Mouse (Mus musculus): ENCODE measurements at regions not wholly inside any gene's neighbourhood (a gene's known extent, or its start where the extent isn't known, plus 50 kb on each side); places are given as distances from the start of the nearest gene placed in this dataset.

DNA sequence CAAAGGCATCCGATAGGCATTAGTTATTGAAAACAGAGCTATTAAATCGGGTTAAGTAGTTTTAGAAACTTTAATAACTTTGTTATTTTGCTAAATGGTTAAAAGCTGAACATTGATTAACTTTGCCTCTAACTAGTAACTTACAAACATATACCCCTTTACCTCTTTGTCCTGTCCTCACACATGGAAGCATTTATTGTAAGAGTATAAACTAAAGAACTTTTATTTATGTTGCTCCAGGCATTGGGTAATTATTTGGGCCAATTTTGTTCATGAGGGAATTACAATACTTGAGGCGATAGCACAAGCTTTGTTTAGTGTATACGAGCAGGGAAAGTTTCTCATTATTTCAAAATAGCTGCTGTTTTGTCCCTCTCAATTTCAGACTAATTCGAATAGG is 328.4 kb upstream of the Gm9008 start:
- 91% methylated on average over 5 of the region's 5 CpGs for WGBS
- Histone ChIP-seq H3K9me3 (ENCODE audit: control insufficient read depth, low read length) (no peaks in the 10 kb centered on the region), H3K27me3 (ENCODE audit: control insufficient read depth, insufficient read depth, low read length) (no peaks in the 10 kb centered on the region), H3K27ac (replicated peaks; ENCODE audit: low read depth, low read length) (no peak overlapping the region), H3K4me1 (ENCODE audit: control insufficient read depth, insufficient read depth, low read length) (no peaks in the 10 kb centered on the region), H3K9ac (replicated peaks; ENCODE audit: low read length) (no peak overlapping the region), H3K4me2 (ENCODE audit: low read length) (no peak overlapping the region), H3K36me3 (ENCODE audit: control insufficient read depth, insufficient read depth, low read length) (no peaks in the 10 kb centered on the region), H3K4me3 (replicated peaks; ENCODE audit: low read depth, low read length) (no peak overlapping the region)
- ATAC-seq (ENCODE audit: low FRiP score, low TSS enrichment) (no peak), DNase-seq (no peak)

DNA sequence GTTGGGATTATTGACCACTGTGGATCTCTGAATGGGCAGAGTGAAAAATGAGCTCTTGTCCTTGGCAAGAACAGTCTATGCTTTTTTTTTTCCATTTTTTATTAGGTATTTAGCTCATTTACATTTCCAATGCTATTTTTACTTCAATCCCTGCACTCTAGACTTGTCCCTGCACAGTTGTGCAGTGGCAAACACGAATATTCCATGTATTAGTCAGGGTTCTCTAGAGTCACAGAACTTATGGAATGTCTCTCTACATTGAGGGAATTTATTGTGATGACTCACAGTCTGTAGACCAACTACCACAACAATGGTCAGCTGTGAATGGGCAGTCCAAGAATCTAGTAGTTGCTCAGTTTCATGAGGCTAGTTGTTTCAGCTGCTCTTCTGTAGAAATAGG is 305.4 kb upstream of the Gm9008 start:
- Histone ChIP-seq H3K27me3 (ENCODE audit: control insufficient read depth, insufficient read depth, low read length) (no peaks in the 10 kb centered on the region), H3K9ac (replicated peaks; ENCODE audit: low read length) (no peak overlapping the region), H3K4me3 (replicated peaks; ENCODE audit: low read depth, low read length) (no peak overlapping the region), H3K4me1 (ENCODE audit: control insufficient read depth, insufficient read depth, low read length) (no peaks in the 10 kb centered on the region), H3K9me3 (ENCODE audit: control insufficient read depth, low read length) (no peaks in the 10 kb centered on the region), H3K4me2 (ENCODE audit: low read length) (no peak overlapping the region), H3K36me3 (ENCODE audit: control insufficient read depth, insufficient read depth, low read length) (no peaks in the 10 kb centered on the region), H3K27ac (replicated peaks; ENCODE audit: low read depth, low read length) (no peak overlapping the region)
- ATAC-seq (ENCODE audit: low FRiP score, low TSS enrichment) (no peak), DNase-seq (no peak)
- WGBS = 46% methylated on average over 1 of the region's 1 CpGs

DNA sequence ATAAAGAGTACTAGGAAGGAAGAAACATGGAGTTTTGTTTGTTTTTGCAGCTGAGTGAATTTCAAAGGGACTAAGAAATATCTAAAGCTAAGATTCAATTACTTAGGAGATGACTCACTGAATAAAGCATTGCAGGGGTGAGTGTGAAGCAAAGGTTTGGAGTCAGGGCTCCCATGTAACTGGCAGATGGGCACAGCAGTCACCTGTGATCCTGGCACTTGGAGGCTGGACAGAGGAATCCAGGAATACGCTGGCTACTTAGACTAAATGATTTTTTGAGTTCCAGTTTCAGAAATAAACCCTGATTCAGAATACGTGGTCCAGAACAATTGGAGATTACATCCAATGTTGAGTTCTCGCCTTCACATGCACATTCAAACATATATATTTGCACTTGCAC is 282.6 kb upstream of the Gm9008 start:
- no peak overlapping the region for H3K4me3 ChIP-seq (replicated peaks; ENCODE audit: low read depth, low read length)
- H3K4me2 ChIP-seq (ENCODE audit: low read length) = no peak overlapping the region
- ATAC-seq (ENCODE audit: low FRiP score, low TSS enrichment) (no peak), DNase-seq (no peak)
- no peak overlapping the region for H3K9ac ChIP-seq (replicated peaks; ENCODE audit: low read length)
- no peaks in the 10 kb centered on the region for H3K27me3 ChIP-seq (ENCODE audit: control insufficient read depth, insufficient read depth, low read length)
- no peaks in the 10 kb centered on the region for H3K9me3 ChIP-seq (ENCODE audit: control insufficient read depth, low read length)
- no peaks in the 10 kb centered on the region for H3K36me3 ChIP-seq (ENCODE audit: control insufficient read depth, insufficient read depth, low read length)
- no peaks in the 10 kb centered on the region for H3K4me1 ChIP-seq (ENCODE audit: control insufficient read depth, insufficient read depth, low read length)
- WGBS = 90% methylated on average over 3 of the region's 3 CpGs
- H3K27ac ChIP-seq (replicated peaks; ENCODE audit: low read depth, low read length) = no peak overlapping the region

DNA sequence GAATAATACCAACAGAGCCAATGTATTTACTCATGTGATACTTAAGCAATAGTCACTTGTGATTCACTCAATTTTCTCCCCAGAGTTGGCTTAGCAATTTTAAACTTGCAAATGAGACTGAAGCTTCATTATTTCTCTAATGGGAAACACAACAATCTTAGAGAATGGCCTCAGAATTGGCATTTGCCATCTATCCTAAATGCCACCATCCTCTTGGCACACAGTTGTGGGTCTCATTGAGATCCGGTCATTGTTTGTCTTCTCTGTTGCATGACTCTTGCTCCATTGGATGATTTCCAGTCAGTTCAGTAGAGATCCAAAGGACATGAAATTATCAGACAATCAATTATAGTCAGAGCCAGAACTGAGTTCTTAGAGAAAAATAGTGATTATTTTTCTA is 280.6 kb upstream of the Gm9008 start:
- H3K27me3 ChIP-seq (ENCODE audit: control insufficient read depth, insufficient read depth, low read length) = no peaks in the 10 kb centered on the region
- no peaks in the 10 kb centered on the region for H3K9me3 ChIP-seq (ENCODE audit: control insufficient read depth, low read length)
- no peak for DNase-seq
- 91% methylated on average over 1 of the region's 1 CpGs for WGBS
- H3K36me3 ChIP-seq (ENCODE audit: control insufficient read depth, insufficient read depth, low read length) = no peaks in the 10 kb centered on the region
- no peak overlapping the region for H3K27ac ChIP-seq (replicated peaks; ENCODE audit: low read depth, low read length)
- H3K4me3 ChIP-seq (replicated peaks; ENCODE audit: low read depth, low read length) = no peak overlapping the region
- H3K4me1 ChIP-seq (ENCODE audit: control insufficient read depth, insufficient read depth, low read length) = no peaks in the 10 kb centered on the region
- no peak overlapping the region for H3K4me2 ChIP-seq (ENCODE audit: low read length)
- no peak for ATAC-seq (ENCODE audit: low FRiP score, low TSS enrichment)
- no peak overlapping the region for H3K9ac ChIP-seq (replicated peaks; ENCODE audit: low read length)

DNA sequence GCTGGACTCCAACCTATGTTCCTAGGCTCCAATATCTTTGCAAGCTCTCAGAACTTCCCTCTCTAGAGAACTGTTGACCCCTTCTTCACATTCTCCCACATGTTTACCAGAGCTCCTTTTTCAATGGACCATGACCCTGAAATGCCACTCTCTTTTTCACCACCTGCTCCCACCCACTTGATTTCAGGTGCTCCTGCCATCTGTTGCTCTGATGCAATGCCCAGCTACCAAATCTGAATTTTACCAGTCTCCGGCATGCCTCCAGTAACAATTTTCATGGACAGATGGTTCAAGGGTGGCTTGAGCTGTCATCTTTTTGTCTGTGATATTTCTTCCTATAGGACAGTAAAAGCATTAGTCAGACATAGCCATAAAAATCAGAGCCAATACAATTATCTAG is 279.5 kb upstream of the Gm9008 start:
- no peak overlapping the region for H3K27ac ChIP-seq (replicated peaks; ENCODE audit: low read depth, low read length)
- no peak for DNase-seq
- WGBS = 92% methylated on average over 1 of the region's 1 CpGs
- ATAC-seq (ENCODE audit: low FRiP score, low TSS enrichment) = no peak
- no peaks in the 10 kb centered on the region for H3K27me3 ChIP-seq (ENCODE audit: control insufficient read depth, insufficient read depth, low read length)
- H3K4me2 ChIP-seq (ENCODE audit: low read length) = no peak overlapping the region
- H3K4me1 ChIP-seq (ENCODE audit: control insufficient read depth, insufficient read depth, low read length) = no peaks in the 10 kb centered on the region
- H3K36me3 ChIP-seq (ENCODE audit: control insufficient read depth, insufficient read depth, low read length) = no peaks in the 10 kb centered on the region
- H3K9ac ChIP-seq (replicated peaks; ENCODE audit: low read length) = no peak overlapping the region
- H3K9me3 ChIP-seq (ENCODE audit: control insufficient read depth, low read length) = no peaks in the 10 kb centered on the region
- H3K4me3 ChIP-seq (replicated peaks; ENCODE audit: low read depth, low read length) = no peak overlapping the region

DNA sequence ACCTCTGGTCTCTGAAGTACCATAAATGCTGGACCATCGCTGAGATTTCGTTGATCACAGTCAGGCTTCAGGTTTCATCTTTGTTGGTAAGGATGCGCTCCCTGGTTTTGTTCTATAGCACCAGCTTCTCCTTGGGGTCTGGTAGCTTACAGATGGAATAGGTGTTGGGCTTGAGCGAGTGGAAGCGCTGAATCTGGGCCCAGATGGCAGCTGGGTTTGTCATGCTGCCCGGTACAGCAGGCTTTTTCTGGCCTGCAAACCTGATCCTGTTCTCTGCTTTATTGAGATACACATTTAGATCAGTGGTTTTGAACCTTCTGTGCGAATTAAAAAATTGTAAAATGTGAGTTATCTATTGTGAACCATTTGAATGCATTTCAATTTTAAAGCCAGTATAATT is 266.3 kb upstream of the Gm9008 start:
- DNase-seq = no peak

DNA sequence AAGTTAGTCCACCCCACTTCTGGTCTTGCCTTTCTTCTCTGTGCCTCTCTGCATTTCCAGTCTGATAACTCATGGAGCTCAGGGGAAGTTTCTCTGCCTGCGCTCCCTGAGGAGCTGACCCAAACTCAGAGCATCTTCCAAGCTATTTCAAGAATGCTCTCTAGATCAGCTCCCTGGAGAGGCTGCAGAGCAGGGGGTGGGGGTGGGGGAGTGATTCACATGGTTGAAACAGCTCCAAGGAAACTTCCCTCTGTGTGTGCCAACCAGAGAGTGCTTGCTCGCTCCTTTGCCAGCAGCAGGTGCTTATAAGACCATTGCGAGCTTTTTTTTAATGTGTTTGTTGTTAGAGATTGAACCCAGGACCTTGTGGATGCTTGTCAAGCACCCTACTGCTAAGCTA is 257.3 kb upstream of the Gm9008 start:
- Histone ChIP-seq H3K27me3 (ENCODE audit: control insufficient read depth, insufficient read depth, low read length) (no peaks in the 10 kb centered on the region), H3K9me3 (ENCODE audit: control insufficient read depth, low read length) (no peaks in the 10 kb centered on the region), H3K9ac (replicated peaks; ENCODE audit: low read length) (no peak overlapping the region), H3K36me3 (ENCODE audit: control insufficient read depth, insufficient read depth, low read length) (no peaks in the 10 kb centered on the region), H3K4me3 (replicated peaks; ENCODE audit: low read depth, low read length) (no peak overlapping the region), H3K27ac (replicated peaks; ENCODE audit: low read depth, low read length) (no peak overlapping the region), H3K4me2 (ENCODE audit: low read length) (no peak overlapping the region), H3K4me1 (ENCODE audit: control insufficient read depth, insufficient read depth, low read length) (no peaks in the 10 kb centered on the region)
- 44% methylated on average over 3 of the region's 3 CpGs for WGBS
- DNase-seq = peak; percentile 38
- ATAC-seq (ENCODE audit: low FRiP score, low TSS enrichment) = no peak

More for the DNA sequence above, 266.3 kb upstream of the Gm9008 start:
- Histone ChIP-seq H3K4me3 (replicated peaks; ENCODE audit: low read depth, low read length) (no peak overlapping the region), H3K36me3 (ENCODE audit: control insufficient read depth, insufficient read depth, low read length) (no peaks in the 10 kb centered on the region), H3K4me2 (ENCODE audit: low read length) (no peak overlapping the region), H3K4me1 (ENCODE audit: control insufficient read depth, insufficient read depth, low read length) (no peaks in the 10 kb centered on the region), H3K27ac (replicated peaks; ENCODE audit: low read depth, low read length) (no peak overlapping the region), H3K27me3 (ENCODE audit: control insufficient read depth, insufficient read depth, low read length) (no peaks in the 10 kb centered on the region), H3K9me3 (ENCODE audit: control insufficient read depth, low read length) (no peaks in the 10 kb centered on the region), H3K9ac (replicated peaks; ENCODE audit: low read length) (no peak overlapping the region)
- WGBS = 94% methylated on average over 7 of the region's 7 CpGs
- ATAC-seq (ENCODE audit: low FRiP score, low TSS enrichment) = no peak
